Mouse (Mus musculus): ENCODE measurements at regions not wholly inside any gene's neighbourhood (a gene's known extent, or its start where the extent isn't known, plus 50 kb on each side); places are given as distances from the start of the nearest gene placed in this dataset.

GRCm38 (mm10) chr2:160093078-160093477 is 240.9 kb downstream of the Gm826 start:
- no peaks in the 10 kb centered on the region for H3K27me3 ChIP-seq (ENCODE audit: control insufficient read depth, insufficient read depth, low read depth, low read length)
- no peaks in the 10 kb centered on the region for H3K36me3 ChIP-seq (ENCODE audit: control insufficient read depth, insufficient read depth)
- WGBS (ENCODE audit: insufficient replicate concordance) = 30% methylated on average over 12 of the region's 12 CpGs
- no peaks in the 10 kb centered on the region for H3K9me3 ChIP-seq (replicated peaks; ENCODE audit: control insufficient read depth, low read length)
- no peak overlapping the region for H3K4me3 ChIP-seq (ENCODE audit: low read depth, low read length)
- H3K4me2 ChIP-seq (ENCODE audit: low read depth, low read length) = no peak overlapping the region
- H3K4me1 ChIP-seq (ENCODE audit: control insufficient read depth, low read depth, low read length) = no peaks in the 10 kb centered on the region
- no peak for ATAC-seq (ENCODE audit: low read depth)
- no peak overlapping the region for H3K9ac ChIP-seq (ENCODE audit: low read depth, low read length)
- H3K27ac ChIP-seq (ENCODE audit: low read length) = no peak overlapping the region

- WGBS (ENCODE audit: insufficient replicate concordance) = 51% methylated on average over 4 of the region's 4 CpGs
These were observed 248.0 kb downstream of the Gm826 start for GRCm38 (mm10) chr2:160085999-160086398.

GRCm38 (mm10) chr2:160083674-160084073 is 250.3 kb downstream of the Gm826 start:
- 49% methylated on average over 4 of the region's 4 CpGs for WGBS (ENCODE audit: insufficient replicate concordance)
- ATAC-seq (ENCODE audit: low read depth) = no peak
- H3K27ac ChIP-seq (ENCODE audit: low read length) = no peak overlapping the region
- H3K9me3 ChIP-seq (replicated peaks; ENCODE audit: control insufficient read depth, low read length) = no peaks in the 10 kb centered on the region
- H3K36me3 ChIP-seq (ENCODE audit: control insufficient read depth, insufficient read depth) = no peaks in the 10 kb centered on the region
- no peaks in the 10 kb centered on the region for H3K4me1 ChIP-seq (ENCODE audit: control insufficient read depth, low read depth, low read length)
- no peak overlapping the region for H3K4me3 ChIP-seq (ENCODE audit: low read depth, low read length)
- H3K9ac ChIP-seq (ENCODE audit: low read depth, low read length) = no peak overlapping the region
- no peak overlapping the region for H3K4me2 ChIP-seq (ENCODE audit: low read depth, low read length)
- no peaks in the 10 kb centered on the region for H3K27me3 ChIP-seq (ENCODE audit: control insufficient read depth, insufficient read depth, low read depth, low read length)

More at GRCm38 (mm10) chr2:160085999-160086398, 248.0 kb downstream of the Gm826 start:
- ATAC-seq (ENCODE audit: low read depth) = no peak
- H3K36me3 ChIP-seq (ENCODE audit: control insufficient read depth, insufficient read depth) = no peaks in the 10 kb centered on the region
- H3K4me3 ChIP-seq (ENCODE audit: low read depth, low read length) = no peak overlapping the region
- no peak overlapping the region for H3K9ac ChIP-seq (ENCODE audit: low read depth, low read length)
- H3K4me1 ChIP-seq (ENCODE audit: control insufficient read depth, low read depth, low read length) = no peaks in the 10 kb centered on the region
- H3K27me3 ChIP-seq (ENCODE audit: control insufficient read depth, insufficient read depth, low read depth, low read length) = no peaks in the 10 kb centered on the region
- no peaks in the 10 kb centered on the region for H3K9me3 ChIP-seq (replicated peaks; ENCODE audit: control insufficient read depth, low read length)
- H3K27ac ChIP-seq (ENCODE audit: low read length) = no peak overlapping the region
- H3K4me2 ChIP-seq (ENCODE audit: low read depth, low read length) = no peak overlapping the region

- no peak for ATAC-seq (ENCODE audit: low read depth)
- Histone ChIP-seq H3K36me3 (ENCODE audit: control insufficient read depth, insufficient read depth) (no peaks in the 10 kb centered on the region), H3K9ac (ENCODE audit: low read depth, low read length) (no peak overlapping the region), H3K9me3 (replicated peaks; ENCODE audit: control insufficient read depth, low read length) (no peaks in the 10 kb centered on the region), H3K4me3 (ENCODE audit: low read depth, low read length) (no peak overlapping the region), H3K27ac (ENCODE audit: low read length) (no peak overlapping the region), H3K27me3 (ENCODE audit: control insufficient read depth, insufficient read depth, low read depth, low read length) (no peaks in the 10 kb centered on the region), H3K4me2 (ENCODE audit: low read depth, low read length) (no peak overlapping the region), H3K4me1 (ENCODE audit: control insufficient read depth, low read depth, low read length) (no peaks in the 10 kb centered on the region)
- 44% methylated on average over 5 of the region's 5 CpGs for WGBS (ENCODE audit: insufficient replicate concordance)
These were observed 251.8 kb downstream of the Gm826 start for GRCm38 (mm10) chr2:160082106-160082653.

- no peak overlapping the region for H3K4me3 ChIP-seq (ENCODE audit: low read depth, low read length)
- WGBS (ENCODE audit: insufficient replicate concordance) = 44% methylated on average over 3 of the region's 3 CpGs
- no peaks in the 10 kb centered on the region for H3K27me3 ChIP-seq (ENCODE audit: control insufficient read depth, insufficient read depth, low read depth, low read length)
- H3K4me1 ChIP-seq (ENCODE audit: control insufficient read depth, low read depth, low read length) = no peaks in the 10 kb centered on the region
- ATAC-seq (ENCODE audit: low read depth) = no peak
- no peaks in the 10 kb centered on the region for H3K9me3 ChIP-seq (replicated peaks; ENCODE audit: control insufficient read depth, low read length)
- H3K36me3 ChIP-seq (ENCODE audit: control insufficient read depth, insufficient read depth) = no peaks in the 10 kb centered on the region
- no peak overlapping the region for H3K4me2 ChIP-seq (ENCODE audit: low read depth, low read length)
- no peak overlapping the region for H3K9ac ChIP-seq (ENCODE audit: low read depth, low read length)
- H3K27ac ChIP-seq (ENCODE audit: low read length) = no peak overlapping the region
These were observed 258.3 kb downstream of the Gm826 start for GRCm38 (mm10) chr2:160075694-160076093.

- ATAC-seq (ENCODE audit: low read depth) = peak; percentile 41; the same call in 1 of the 2 replicates
- H3K9ac ChIP-seq (ENCODE audit: low read depth, low read length) = no peak overlapping the region
- H3K27ac ChIP-seq (ENCODE audit: low read length) = no peak overlapping the region
- H3K4me2 ChIP-seq (ENCODE audit: low read depth, low read length) = no peak overlapping the region
- no peaks in the 10 kb centered on the region for H3K4me1 ChIP-seq (ENCODE audit: control insufficient read depth, low read depth, low read length)
- H3K9me3 ChIP-seq (replicated peaks; ENCODE audit: control insufficient read depth, low read length) = no peaks in the 10 kb centered on the region
- 24% methylated on average over 2 of the region's 2 CpGs for WGBS (ENCODE audit: insufficient replicate concordance)
- no peak overlapping the region for H3K4me3 ChIP-seq (ENCODE audit: low read depth, low read length)
- no peaks in the 10 kb centered on the region for H3K36me3 ChIP-seq (ENCODE audit: control insufficient read depth, insufficient read depth)
- H3K27me3 ChIP-seq (ENCODE audit: control insufficient read depth, insufficient read depth, low read depth, low read length) = no peaks in the 10 kb centered on the region
These were observed 263.5 kb downstream of the Gm826 start for GRCm38 (mm10) chr2:160070441-160070840.

- H3K4me1 ChIP-seq (ENCODE audit: control insufficient read depth, low read depth, low read length) = no peaks in the 10 kb centered on the region
- WGBS (ENCODE audit: insufficient replicate concordance) = 31% methylated on average over 4 of the region's 4 CpGs
- no peak overlapping the region for H3K4me3 ChIP-seq (ENCODE audit: low read depth, low read length)
- no peaks in the 10 kb centered on the region for H3K36me3 ChIP-seq (ENCODE audit: control insufficient read depth, insufficient read depth)
- no peak overlapping the region for H3K4me2 ChIP-seq (ENCODE audit: low read depth, low read length)
- no peak overlapping the region for H3K9ac ChIP-seq (ENCODE audit: low read depth, low read length)
- no peaks in the 10 kb centered on the region for H3K27me3 ChIP-seq (ENCODE audit: control insufficient read depth, insufficient read depth, low read depth, low read length)
- no peak overlapping the region for H3K27ac ChIP-seq (ENCODE audit: low read length)
- no peaks in the 10 kb centered on the region for H3K9me3 ChIP-seq (replicated peaks; ENCODE audit: control insufficient read depth, low read length)
- no peak for ATAC-seq (ENCODE audit: low read depth)
These were observed 265.2 kb downstream of the Gm826 start for GRCm38 (mm10) chr2:160068772-160069171.

- Histone ChIP-seq H3K27ac (ENCODE audit: low read length) (no peak overlapping the region), H3K27me3 (ENCODE audit: control insufficient read depth, insufficient read depth, low read depth, low read length) (no peaks in the 10 kb centered on the region), H3K9me3 (replicated peaks; ENCODE audit: control insufficient read depth, low read length) (no peaks in the 10 kb centered on the region), H3K4me2 (ENCODE audit: low read depth, low read length) (no peak overlapping the region), H3K4me1 (ENCODE audit: control insufficient read depth, low read depth, low read length) (no peaks in the 10 kb centered on the region), H3K36me3 (ENCODE audit: control insufficient read depth, insufficient read depth) (no peaks in the 10 kb centered on the region), H3K9ac (ENCODE audit: low read depth, low read length) (no peak overlapping the region), H3K4me3 (ENCODE audit: low read depth, low read length) (no peak overlapping the region)
- ATAC-seq (ENCODE audit: low read depth) = no peak
- 65% methylated on average over 9 of the region's 9 CpGs for WGBS (ENCODE audit: insufficient replicate concordance)
These were observed 266.1 kb downstream of the Gm826 start for GRCm38 (mm10) chr2:160067904-160068303.

- Histone ChIP-seq H3K27me3 (ENCODE audit: control insufficient read depth, insufficient read depth, low read depth, low read length) (no peaks in the 10 kb centered on the region), H3K36me3 (ENCODE audit: control insufficient read depth, insufficient read depth) (no peaks in the 10 kb centered on the region), H3K4me3 (ENCODE audit: low read depth, low read length) (no peak overlapping the region), H3K9me3 (replicated peaks; ENCODE audit: control insufficient read depth, low read length) (no peaks in the 10 kb centered on the region), H3K4me2 (ENCODE audit: low read depth, low read length) (no peak overlapping the region), H3K27ac (ENCODE audit: low read length) (no peak overlapping the region), H3K9ac (ENCODE audit: low read depth, low read length) (no peak overlapping the region), H3K4me1 (ENCODE audit: control insufficient read depth, low read depth, low read length) (no peaks in the 10 kb centered on the region)
- no peak for ATAC-seq (ENCODE audit: low read depth)
- WGBS (ENCODE audit: insufficient replicate concordance) = 25% methylated on average over 6 of the region's 6 CpGs
These were observed 267.3 kb downstream of the Gm826 start for GRCm38 (mm10) chr2:160066491-160067303.
